Mouse (Mus musculus) heart, postnatal 0 days (tissue): ENCODE data around the gene Cabcoco1. TPM values are rescaled to one million over a fixed set of nuclear protein-coding genes. Genes with fewer than 3 reads are reported as not detected.

Source experiments
- ATAC-seq: fragments of 200-750 bp; cut with Nextera tagmentation; 2 replicates; pipeline ENCODE4 v1.8.0; 2017; ENCODE audit warnings: low read depth, moderate number of reproducible peaks, moderate library complexity; ENCODE audit not compliant: insufficient read depth
- DNase-seq: peaks from one replicate; pipeline ENCODE4 v3.0.0-alpha.2; 2016; ENCODE audit warnings: low spot score
- H3K27ac ChIP-seq: fragments of 300-500 bp; sonication (generic); 2 replicates; pipeline ENCODE4 v1.5.1; 2014; ENCODE audit warnings: low read depth, mild to moderate bottlenecking
- H3K27me3 ChIP-seq: fragments of 300-500 bp; sonication (generic); 2 replicates; pipeline ENCODE4 v1.6.1; 2014; ENCODE audit warnings: low read length, mixed read lengths; ENCODE audit not compliant: control insufficient read depth, insufficient read depth
- H3K36me3 ChIP-seq: fragments of 300-500 bp; sonication (generic); replicated peaks from 2 replicates; pipeline ENCODE4 v1.6.1; 2014; ENCODE audit warnings: low read length, mixed read lengths; ENCODE audit not compliant: control insufficient read depth, insufficient read depth
- H3K4me1 ChIP-seq: fragments of 300-500 bp; sonication (generic); 2 replicates; pipeline ENCODE4 v1.6.1; 2014; ENCODE audit warnings: antibody characterized with exemption; ENCODE audit not compliant: control insufficient read depth, insufficient read depth
- H3K4me2 ChIP-seq: fragments of 300-500 bp; sonication (generic); 2 replicates; pipeline ENCODE4 v1.6.1; 2014; ENCODE audit warnings: low read depth, mild to moderate bottlenecking, low read length, moderate library complexity
- H3K4me3 ChIP-seq: fragments of 300-500 bp; sonication (generic); 2 replicates; pipeline ENCODE4 v1.5.1; 2014; ENCODE audit warnings: low read depth, low read length
- H3K9ac ChIP-seq: fragments of 300-500 bp; sonication (generic); replicated peaks from 2 replicates; pipeline ENCODE4 v1.6.1; 2014; ENCODE audit warnings: low read depth, low read length, mixed read lengths
- H3K9me3 ChIP-seq: fragments of 300-500 bp; sonication (generic); replicated peaks from 2 replicates; pipeline ENCODE4 v1.6.1; 2016; ENCODE audit warnings: low read length; ENCODE audit not compliant: control insufficient read depth
- CTCF ChIP-seq: IDR thresholded peaks from 2 replicates; pipeline ENCODE4 v1.5.1; 2016; ENCODE audit warnings: antibody characterized with exemption, control low read depth, low read depth
- EP300 ChIP-seq: IDR thresholded peaks from 2 replicates; pipeline ENCODE4 v1.6.1; 2016; ENCODE audit warnings: antibody characterized with exemption, low read depth
- WGBS: fragments of 180-500 bp; shearing (Covaris S2); extraction: QIAGEN DNeasy Blood & Tissue Kit; methylation state at CpG from one replicate; pipeline ENCODE4 v1.1.7; 2014; 5-methylcytosine and 5-hydroxymethylcytosine counted together
- polyA plus RNA-seq: library from polyadenylated mRNA; unstranded; fragments of >200 nt; fragmentation: Nextera tagmentation; extraction: Ambion mirVana; gene quantifications from 2 replicates; pipeline ENCODE4 v1.2.1, GENCODE M21; 2015
- total RNA-seq: library from RNA; depleted of rRNA; stranded (reverse); fragments of >200 nt; gene quantifications from 2 replicates; pipeline ENCODE4 v1.2.3, GENCODE M21; 2014; ENCODE audit warnings: low replicate concordance; rRNA removed

Cabcoco1 gene
- total RNA-seq, result 38.9 and 46.7 TPM in 2 replicates
- polyA plus RNA-seq, result 54.1 and 57.9 TPM in 2 replicates

DNA sequence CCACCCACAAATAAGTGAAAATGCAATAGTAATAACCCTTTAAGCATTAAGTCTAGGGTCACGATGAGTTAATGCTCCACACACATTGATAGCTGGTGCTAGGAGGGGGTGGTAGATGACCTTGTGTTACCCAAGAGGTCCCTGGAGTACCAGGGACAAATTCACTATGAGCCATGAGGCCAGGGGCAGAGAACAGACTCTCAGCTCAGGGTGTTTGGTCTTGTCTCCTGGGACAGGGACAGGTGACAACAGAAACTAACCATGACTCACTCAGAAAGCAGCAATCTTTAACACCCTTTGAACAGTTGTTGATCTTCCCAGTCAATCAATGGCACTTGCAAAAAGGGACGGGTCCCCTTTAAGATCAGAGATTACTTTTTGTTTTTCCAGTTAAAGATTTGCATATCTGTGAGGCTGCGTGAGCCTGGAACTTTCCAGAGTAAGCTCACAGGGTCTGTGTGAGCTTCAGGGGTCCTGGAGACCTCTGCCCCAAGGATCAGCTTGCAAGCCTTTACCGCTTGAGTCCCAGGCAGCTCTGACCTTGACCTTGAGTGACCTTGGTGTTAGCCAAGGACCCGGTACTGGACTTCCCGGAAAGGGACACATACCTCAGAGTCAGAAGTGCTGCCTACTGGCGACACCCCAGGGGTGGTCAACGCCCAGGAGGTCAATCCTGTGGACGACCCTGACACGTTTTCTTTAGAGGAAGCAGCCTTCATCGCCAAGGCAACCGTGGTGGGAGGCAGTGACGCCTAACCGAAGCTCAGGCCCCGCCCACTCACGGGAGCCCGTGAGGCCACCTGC is at the start of gene Cabcoco1:
Gene Cabcoco1 (minus strand): TSS at position 758 of the 804 bp plus-strand sequence.
- H3K4me1 ChIP-seq, result peaks cover 18% of the 10 kb centered on the region
- peak within 1 kb of the TSS; percentile 89 for H3K27ac ChIP-seq
- peak within 1 kb of the TSS; percentile 57 for H3K9ac ChIP-seq
- no peaks in the 10 kb centered on the region for H3K36me3 ChIP-seq
- H3K4me2 ChIP-seq, result peak within 1 kb of the TSS; percentile 62
- no peaks in the 10 kb centered on the region for H3K9me3 ChIP-seq
- TF ChIP-seq CTCF (no peak), EP300 (peak; percentile 39; the same call in 1 of the 2 replicates)
- DNase-seq, result peak; percentile 70
- ATAC-seq, result peak; percentile 74
- peak within 1 kb of the TSS; percentile 53 for H3K4me3 ChIP-seq
- no peaks in the 10 kb centered on the region for H3K27me3 ChIP-seq
- WGBS, result 4% methylated on average over 17 of the region's 17 CpGs

DNA sequence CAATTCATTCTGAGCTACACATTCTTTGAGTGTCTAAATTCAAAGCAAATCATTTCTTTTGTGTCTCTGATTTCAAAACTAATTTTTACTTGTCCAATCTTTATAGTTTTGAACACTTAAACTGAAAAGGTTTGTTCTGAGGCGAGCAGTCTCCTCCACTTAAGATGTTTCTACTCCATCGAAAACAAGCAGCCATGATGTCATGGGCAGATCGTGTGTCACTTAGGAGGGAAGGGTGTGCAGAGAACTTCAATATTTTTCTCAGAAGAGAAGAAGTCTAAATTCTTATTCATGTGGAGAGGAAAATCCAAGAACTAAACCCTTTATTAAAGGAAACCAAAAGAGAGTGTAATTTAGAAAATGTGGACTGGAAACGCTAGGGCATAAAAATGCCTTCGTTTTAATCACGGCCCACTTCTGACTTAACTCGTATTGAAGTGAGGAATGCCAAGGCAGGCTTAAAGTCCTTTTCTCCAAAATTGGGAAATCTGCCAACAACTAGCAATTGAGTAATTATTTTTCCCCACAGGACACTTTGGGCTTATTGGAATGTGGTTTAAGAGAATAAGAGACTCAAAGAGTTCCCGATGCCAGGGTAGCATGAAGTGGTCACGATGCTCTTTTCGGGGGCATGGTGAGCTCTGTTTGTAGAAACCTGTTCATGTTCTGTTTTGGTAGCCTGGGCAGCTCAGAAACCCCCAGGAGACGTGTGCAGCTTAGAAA is 48.0 kb upstream of the Cabcoco1 start:
- Histone ChIP-seq H3K27ac (no peak overlapping the region), H3K9ac (no peak overlapping the region), H3K4me3 (no peak overlapping the region), H3K36me3 (no peaks in the 10 kb centered on the region), H3K27me3 (no peaks in the 10 kb centered on the region), H3K4me1 (no peaks in the 10 kb centered on the region), H3K4me2 (no peak overlapping the region), H3K9me3 (no peaks in the 10 kb centered on the region)
- DNase-seq, result no peak
- no peak for ATAC-seq
- TF ChIP-seq EP300 (no peak), CTCF (no peak)
- 74% methylated on average over 11 of the region's 11 CpGs for WGBS

DNA sequence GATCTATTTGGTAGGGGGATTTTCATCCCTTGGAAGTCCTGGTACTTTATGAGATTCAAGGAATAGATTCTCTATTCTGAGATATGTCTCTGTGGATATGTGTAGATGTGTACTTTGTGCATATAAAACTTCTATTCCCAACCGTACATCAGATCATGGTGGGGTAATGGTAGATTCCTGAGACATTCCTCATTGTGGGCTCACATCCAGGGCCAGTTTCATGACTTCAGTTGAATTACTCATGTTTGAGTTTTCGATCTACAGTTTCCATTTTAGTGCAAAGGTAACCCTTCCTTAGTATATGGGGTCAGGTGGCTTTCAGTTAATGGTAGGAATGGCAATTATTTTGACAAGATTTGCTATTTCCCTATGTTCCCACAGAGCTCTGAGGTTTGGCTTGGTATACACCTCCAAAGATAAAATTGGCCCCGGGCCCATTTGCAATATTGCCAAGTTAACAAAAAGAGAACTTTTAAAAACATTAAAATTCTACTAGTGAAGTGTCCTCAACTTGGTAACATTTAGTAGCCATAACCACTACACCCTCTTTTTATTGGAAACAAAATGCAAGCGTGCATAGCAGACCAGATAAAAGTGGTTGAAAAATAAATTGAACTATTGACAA is 45.8 kb upstream of the Cabcoco1 start:
- H3K36me3 ChIP-seq, result no peaks in the 10 kb centered on the region
- no peak overlapping the region for H3K27ac ChIP-seq
- DNase-seq, result no peak
- 75% methylated on average over 4 of the region's 4 CpGs for WGBS
- H3K9ac ChIP-seq, result no peak overlapping the region
- H3K9me3 ChIP-seq, result no peaks in the 10 kb centered on the region
- H3K4me3 ChIP-seq, result no peak overlapping the region
- no peak overlapping the region for H3K4me2 ChIP-seq
- no peaks in the 10 kb centered on the region for H3K27me3 ChIP-seq
- no peak for ATAC-seq
- no peaks in the 10 kb centered on the region for H3K4me1 ChIP-seq
- TF ChIP-seq CTCF, result no peak
- no peak for TF ChIP-seq EP300

DNA sequence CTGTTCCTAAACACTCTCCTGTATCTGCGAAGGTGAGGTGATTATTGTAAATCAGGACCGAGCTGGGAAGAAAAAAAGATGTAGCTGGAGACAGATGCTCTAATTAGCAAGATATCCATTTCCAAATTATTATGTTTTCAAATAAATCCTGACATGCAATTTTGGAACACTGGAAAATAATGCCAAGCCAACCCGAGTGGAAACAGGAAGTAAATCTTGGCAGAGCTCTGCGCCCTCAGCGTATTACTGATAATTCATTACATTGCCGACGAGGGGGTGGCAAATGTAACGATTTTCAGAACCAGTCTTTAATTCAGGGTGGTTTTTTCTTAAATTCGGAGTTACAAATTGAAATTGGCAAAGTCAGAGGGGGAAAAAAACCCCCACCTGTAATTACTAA is 35.6 kb upstream of the Cabcoco1 start:
- no peak overlapping the region for H3K4me2 ChIP-seq

DNA sequence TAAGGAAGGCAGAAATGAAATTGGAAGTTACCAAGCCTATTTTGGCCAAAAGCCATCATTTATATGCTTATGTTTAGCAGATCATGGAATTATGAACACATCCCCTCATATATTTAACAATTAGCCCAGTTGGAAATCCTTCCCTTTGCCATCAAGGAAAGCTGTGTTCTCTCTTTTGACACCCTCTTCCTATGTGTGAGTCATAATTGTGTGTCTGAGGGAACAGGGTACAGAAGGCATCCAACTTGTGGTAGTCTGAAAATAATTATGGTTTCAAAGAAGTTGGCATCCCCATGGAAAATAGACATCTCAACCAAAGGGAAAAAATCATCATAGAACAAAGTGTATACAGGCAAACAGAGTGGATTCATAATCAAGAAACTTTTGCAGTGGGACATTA is 26.5 kb upstream of the Cabcoco1 start:
- Histone ChIP-seq H3K4me3 (no peak overlapping the region), H3K27ac (no peak overlapping the region)

More for the DNA sequence above, 35.6 kb upstream of the Cabcoco1 start:
- 69% methylated on average over 9 of the region's 9 CpGs for WGBS
- Histone ChIP-seq H3K9ac (no peak overlapping the region), H3K27ac (no peak overlapping the region), H3K27me3 (no peaks in the 10 kb centered on the region), H3K4me1 (no peaks in the 10 kb centered on the region), H3K4me3 (no peak overlapping the region), H3K36me3 (no peaks in the 10 kb centered on the region), H3K9me3 (no peaks in the 10 kb centered on the region)
- DNase-seq (no peak), ATAC-seq (no peak)
- no peak for TF ChIP-seq CTCF
- TF ChIP-seq EP300, result no peak

More for the DNA sequence above, 26.5 kb upstream of the Cabcoco1 start:
- no peaks in the 10 kb centered on the region for H3K4me1 ChIP-seq
- H3K4me2 ChIP-seq, result no peak overlapping the region
- H3K27me3 ChIP-seq, result no peaks in the 10 kb centered on the region
- no peaks in the 10 kb centered on the region for H3K9me3 ChIP-seq
- DNase-seq (no peak), ATAC-seq (no peak)
- TF ChIP-seq EP300 (no peak), CTCF (no peak)
- H3K9ac ChIP-seq, result no peak overlapping the region
- no peaks in the 10 kb centered on the region for H3K36me3 ChIP-seq
